Mouse (Mus musculus) MEL (cell line): ENCODE data around the gene Camta1. TPM values are rescaled to one million over a fixed set of nuclear protein-coding genes. Genes with fewer than 3 reads are reported as not detected.

ENCODE experiments used
- DNase-seq: peaks from one replicate; pipeline ENCODE4 v3.0.0; 2011; ENCODE audit warnings: low read depth, low spot score
- H3K27ac ChIP-seq: 2 replicates; pipeline ENCODE4 v1.5.1; 2012; ENCODE audit warnings: low read depth, mild to moderate bottlenecking, control low read depth, low read length, moderate library complexity; ENCODE audit not compliant: control insufficient read depth
- H3K27me3 ChIP-seq, 2 experiments: fragments of 150-350 bp in 1 of 2; sonication (generic) in 1 of 2; 2 replicates each; pipeline ENCODE4 v1.6.1; 2012; ENCODE audit warnings: low read length in 2 of 2, mild to moderate bottlenecking in 2 of 2, improper control_type of control experiment in 1 of 2, moderate library complexity in 1 of 2; ENCODE audit not compliant: insufficient read depth in 2 of 2, control insufficient read depth in 1 of 2
- H3K36me3 ChIP-seq, 2 experiments: 2 replicates each; pipeline ENCODE4 v1.6.1; 2012 to 2014; ENCODE audit warnings: low read length in 2 of 2, improper control_type of control experiment in 1 of 2, inconsistent platforms in 1 of 2, mild to moderate bottlenecking in 1 of 2; ENCODE audit not compliant: insufficient read depth in 2 of 2, control insufficient read depth in 1 of 2
- H3K4me1 ChIP-seq, 2 experiments: fragments of 150-350 bp in 1 of 2; sonication (generic) in 1 of 2; 2 replicates each; pipeline ENCODE4 v1.6.1; 2012; ENCODE audit warnings: low read length in 2 of 2, improper control_type of control experiment in 1 of 2, mild to moderate bottlenecking in 1 of 2; ENCODE audit not compliant: insufficient read depth in 2 of 2, control insufficient read depth in 1 of 2
- H3K4me3 ChIP-seq, 2 experiments: fragments of 150-350 bp in 1 of 2; sonication (generic) in 1 of 2; 2 replicates each; pipeline ENCODE4 v1.5.1; 2012; ENCODE audit warnings: low read depth in 2 of 2, low read length in 2 of 2, mild to moderate bottlenecking in 2 of 2, moderate library complexity in 2 of 2, control low read depth in 1 of 2, improper control_type of control experiment in 1 of 2; ENCODE audit not compliant: control insufficient read depth in 1 of 2, insufficient read depth in 1 of 2
- H3K79me2 ChIP-seq: 2 replicates; pipeline ENCODE4 v1.6.1; 2012; ENCODE audit warnings: mild to moderate bottlenecking, low read length, moderate library complexity; ENCODE audit not compliant: control insufficient read depth, poor library complexity, insufficient read depth
- H3K9ac ChIP-seq: 2 replicates; pipeline ENCODE4 v1.6.1; 2012; ENCODE audit warnings: low read depth, mild to moderate bottlenecking, control low read depth, low read length, moderate library complexity; ENCODE audit not compliant: control insufficient read depth, poor library complexity, severe bottlenecking
- H3K9me3 ChIP-seq: fragments of 150-350 bp; sonication (generic); replicated peaks from 2 replicates; pipeline ENCODE4 v1.6.1; 2012; ENCODE audit warnings: mild to moderate bottlenecking, low read length, improper control_type of control experiment, moderate library complexity; ENCODE audit not compliant: insufficient read depth
- CHD1 ChIP-seq: IDR thresholded peaks from 2 replicates; pipeline ENCODE4 v1.6.1; 2012; ENCODE audit warnings: low read depth, mild to moderate bottlenecking, inconsistent platforms, low read length, improper control_type of control experiment
- CHD2 ChIP-seq: IDR thresholded peaks from 2 replicates; pipeline ENCODE4 v1.6.1; 2011; ENCODE audit warnings: low read length, improper control_type of control experiment
- GATA1 ChIP-seq: IDR thresholded peaks from 2 replicates; pipeline ENCODE4 v1.6.1; 2011; ENCODE audit warnings: low read depth, low read length, improper control_type of control experiment
- MAFK ChIP-seq: IDR thresholded peaks from 2 replicates; pipeline ENCODE4 v1.6.1; 2011; ENCODE audit warnings: low read depth, mild to moderate bottlenecking, low read length, improper control_type of control experiment, borderline replicate concordance
- MEF2A ChIP-seq: IDR thresholded peaks from 2 replicates; pipeline ENCODE4 v1.6.1; 2014; ENCODE audit warnings: low read depth, mild to moderate bottlenecking, inconsistent platforms, low read length, improper control_type of control experiment; ENCODE audit not compliant: poor library complexity, insufficient replicate concordance, severe bottlenecking; ENCODE audit errors: extremely low read depth
- MYB ChIP-seq: IDR thresholded peaks from 2 replicates; pipeline ENCODE4 v1.6.1; 2011; ENCODE audit warnings: mild to moderate bottlenecking, low read depth, low read length, improper control_type of control experiment
- NRF1 ChIP-seq: IDR thresholded peaks from 2 replicates; pipeline ENCODE4 v1.6.1; 2014; ENCODE audit warnings: low read depth, mild to moderate bottlenecking, inconsistent platforms, low read length, improper control_type of control experiment, moderate library complexity; ENCODE audit not compliant: poor library complexity, insufficient read depth, severe bottlenecking
- POLR2A ChIP-seq, 2 experiments: IDR thresholded peaks; 2 replicates each; pipeline ENCODE4 v1.6.1; 2011 to 2012; ENCODE audit warnings: low read length in 2 of 2, mild to moderate bottlenecking in 2 of 2, control low read depth in 1 of 2, improper control_type of control experiment in 1 of 2, low read depth in 1 of 2, moderate library complexity in 1 of 2; ENCODE audit not compliant: control insufficient read depth in 1 of 2, insufficient read depth in 1 of 2, poor library complexity in 1 of 2
- POLR2AphosphoS2 ChIP-seq: IDR thresholded peaks from 2 replicates; pipeline ENCODE4 v1.6.1; 2011; ENCODE audit warnings: low read length, improper control_type of control experiment
- RCOR1 ChIP-seq: IDR thresholded peaks from 2 replicates; pipeline ENCODE4 v1.6.1; 2012; ENCODE audit warnings: low read depth, mild to moderate bottlenecking, inconsistent platforms, low read length, improper control_type of control experiment
- SMC3 ChIP-seq: IDR thresholded peaks from 2 replicates; pipeline ENCODE4 v1.6.1; 2011; ENCODE audit warnings: low read depth, low read length, improper control_type of control experiment
- TBP ChIP-seq: IDR thresholded peaks from 2 replicates; pipeline ENCODE4 v1.8.0; 2011; ENCODE audit warnings: low read depth, low read length, improper control_type of control experiment
- TCF12 ChIP-seq: IDR thresholded peaks from 2 replicates; pipeline ENCODE4 v1.6.1; 2014; ENCODE audit warnings: low read depth, mild to moderate bottlenecking, inconsistent platforms, low read length, improper control_type of control experiment, moderate library complexity
- UBTF ChIP-seq: IDR thresholded peaks from 2 replicates; pipeline ENCODE4 v1.6.1; 2012; ENCODE audit warnings: low read depth, mild to moderate bottlenecking, inconsistent platforms, low read length, improper control_type of control experiment, moderate library complexity, borderline replicate concordance; ENCODE audit not compliant: insufficient read depth
- USF2 ChIP-seq, 2 experiments: IDR thresholded peaks; 2 replicates each; pipeline ENCODE4 v1.6.1; 2011 to 2012; ENCODE audit warnings: improper control_type of control experiment in 2 of 2, low read length in 2 of 2, borderline replicate concordance in 1 of 2, inconsistent platforms in 1 of 2, low read depth in 1 of 2, mild to moderate bottlenecking in 1 of 2; ENCODE audit not compliant: insufficient read depth in 1 of 2
- ZMIZ1 ChIP-seq: IDR thresholded peaks from 2 replicates; pipeline ENCODE4 v1.6.1; 2012; ENCODE audit warnings: low read depth, mild to moderate bottlenecking, inconsistent platforms, low read length, improper control_type of control experiment, moderate library complexity
- polyA plus RNA-seq, 2 experiments: library from polyadenylated mRNA; stranded (reverse) in 1 of 2; unstranded in 1 of 2; fragments of >175 nt in 1 of 2; fragments of >200 nt in 1 of 2; gene quantifications; 2 replicates each; pipeline versions ENCODE4 v1.2.1 to v1.2.4; 2012; ENCODE audit warnings: low replicate concordance in 2 of 2, low read depth in 1 of 2; ENCODE audit not compliant: insufficient read length in 2 of 2, insufficient read depth in 1 of 2, missing spikeins in 1 of 2
- total RNA-seq: library from RNA; depleted of rRNA; stranded (reverse); fragments of 300-350 nt; gene quantifications from 2 replicates; pipeline ENCODE4 v1.2.3, GENCODE M21; 2012

The Camta1 gene
- total and polyA plus RNA-seq, 3 experiments, result 28.2 to 87.5 TPM; not detected in 1

GRCm38 (mm10) chr4:151480928-151481327, 380.7 kb downstream of the Camta1 start (continued):
- TF ChIP-seq UBTF, result no peak

DNA sequence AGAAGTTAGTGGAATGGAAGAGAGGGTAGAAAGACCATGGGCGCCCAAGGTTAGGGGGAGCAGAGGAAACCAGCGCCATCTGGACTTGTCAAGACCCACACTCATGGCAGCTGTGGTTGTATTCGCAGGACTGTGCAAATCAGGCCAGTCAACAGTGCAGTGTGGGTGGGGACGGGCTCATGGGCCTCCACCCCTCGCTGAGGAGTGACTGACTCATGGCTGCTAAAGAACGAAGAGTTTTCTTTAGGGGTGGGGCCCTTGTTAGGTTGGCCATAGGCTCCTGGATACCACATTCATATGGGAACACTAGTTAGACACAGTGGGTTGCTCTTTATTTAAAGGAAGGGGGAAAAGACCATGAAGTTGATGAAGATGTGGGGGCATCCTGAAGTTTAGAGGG, 383.7 kb downstream of the Camta1 start:
- Histone ChIP-seq H3K36me3 (no peaks in the 10 kb centered on the region), H3K27me3 (no peaks in the 10 kb centered on the region), H3K9me3 (no peaks in the 10 kb centered on the region)

GRCm38 (mm10) chr4:151474895-151475470, 386.7 kb downstream of the Camta1 start:
- Histone ChIP-seq H3K79me2 (no peaks in the 10 kb centered on the region), H3K9me3 (no peaks in the 10 kb centered on the region)

More for the DNA sequence above, 383.7 kb downstream of the Camta1 start:
- H3K4me3 ChIP-seq, result no peak overlapping the region
- H3K27ac ChIP-seq, result no peak overlapping the region
- H3K9ac ChIP-seq, result no peak overlapping the region
- no peaks in the 10 kb centered on the region for H3K79me2 ChIP-seq
- no peaks in the 10 kb centered on the region for H3K4me1 ChIP-seq
- DNase-seq, result no peak
- no peak for TF ChIP-seq RCOR1
- TF ChIP-seq MYB, result no peak
- TF ChIP-seq GATA1, result no peak

GRCm38 (mm10) chr4:151471886-151472285, 389.8 kb downstream of the Camta1 start:
- H3K9ac ChIP-seq, result no peak overlapping the region
- no peak overlapping the region for H3K27ac ChIP-seq
- no peaks in the 10 kb centered on the region for H3K79me2 ChIP-seq
- no peaks in the 10 kb centered on the region for H3K4me1 ChIP-seq
- no peak for DNase-seq
- H3K4me3 ChIP-seq, result no peak overlapping the region
- TF ChIP-seq TBP (no peak), POLR2A (IDR thresholded peaks at IDR 0.05; ENCODE audit: control insufficient read depth in 1 of 2, insufficient read depth in 1 of 2, low read depth in 1 of 2, low read length in 2 of 2, poor library complexity in 1 of 2) (no peak), NRF1 (no peak), POLR2AphosphoS2 (no peak), TCF12 (no peak), USF2 (IDR thresholded peaks at IDR 0.05; ENCODE audit: borderline replicate concordance in 1 of 2, insufficient read depth in 1 of 2, low read depth in 1 of 2, low read length in 2 of 2) (no peak), CHD2 (no peak), SMC3 (no peak), RCOR1 (no peak), CHD1 (no peak), MEF2A (no peak)
- no peaks in the 10 kb centered on the region for H3K27me3 ChIP-seq
- no peaks in the 10 kb centered on the region for H3K9me3 ChIP-seq
- H3K36me3 ChIP-seq, result no peaks in the 10 kb centered on the region

More at GRCm38 (mm10) chr4:151474895-151475470, 386.7 kb downstream of the Camta1 start:
- H3K27me3 ChIP-seq, result no peaks in the 10 kb centered on the region
- no peak for DNase-seq
- no peaks in the 10 kb centered on the region for H3K4me1 ChIP-seq
- no peaks in the 10 kb centered on the region for H3K36me3 ChIP-seq
- H3K9ac ChIP-seq, result no peak overlapping the region
- TF ChIP-seq MAFK (no peak), CHD1 (no peak), ZMIZ1 (no peak)
- no peak overlapping the region for H3K27ac ChIP-seq
- H3K4me3 ChIP-seq, result no peak overlapping the region
